In the genomic region with DNA sequence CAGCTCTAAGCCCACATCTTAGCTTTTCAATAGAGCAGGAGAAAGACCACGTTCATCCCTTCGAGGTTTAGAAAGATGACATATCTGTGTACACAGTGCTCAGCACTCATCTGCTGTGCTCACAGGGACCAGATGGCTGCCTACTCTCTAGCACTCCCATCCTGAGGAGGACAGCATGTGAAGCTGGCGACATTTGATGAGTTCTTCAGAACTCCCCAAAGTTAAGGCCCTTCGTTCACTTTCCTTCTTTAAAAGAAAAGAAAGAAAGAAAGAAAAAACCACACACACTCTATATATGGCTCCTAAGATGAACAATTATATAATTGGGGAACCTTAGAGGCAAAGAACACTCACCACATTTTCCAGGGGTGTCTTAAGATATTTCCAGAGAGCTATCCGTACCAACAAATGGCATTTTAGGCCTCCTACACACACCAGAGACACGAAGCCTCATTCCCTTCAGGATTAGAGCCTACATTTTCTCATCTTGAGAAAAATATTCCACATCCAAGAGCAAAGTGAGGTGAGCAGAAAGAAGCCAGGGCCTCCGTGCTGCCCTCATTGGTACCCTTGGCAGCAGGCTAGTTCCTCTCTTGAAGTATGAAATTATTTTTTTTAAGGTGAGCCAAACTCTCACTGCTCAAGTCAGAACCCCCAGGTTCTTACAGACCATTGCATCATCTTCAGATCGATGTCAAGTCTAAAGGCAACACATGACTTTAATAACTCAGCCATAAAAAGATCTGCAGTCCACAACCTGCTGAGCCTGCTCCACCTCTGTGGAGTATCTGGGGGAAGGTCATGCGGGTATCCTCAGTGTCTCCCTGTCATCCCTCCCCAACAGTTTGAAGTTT, we compare ENCODE assay signal across 17 mouse cellular contexts.
DNase-seq lines count a peak whose midpoint lies in the region; TF ChIP-seq lines count a peak whose summit lies in the region.
"Had no signal": no experiment of that assay in that cellular context is flagged by ENCODE, and none has a peak within 500 bp of the region (broad histone marks: within the 10 kb centered on the region; RNA-seq: fewer than 3 reads in every experiment).

No protein-coding gene starts in this region.

- no peak for TF ChIP-seq POLR2A in myocyte (IDR thresholded peaks at IDR 0.05; ENCODE audit: insufficient read length, low read depth)
- TF ChIP-seq POLR2A in heart, adult 2 months (IDR thresholded peaks at IDR 0.05; ENCODE audit: insufficient read depth, low read depth, low read length), result no peak

- H3K4me2 ChIP-seq in myocyte (ENCODE audit: low read depth), result no peak overlapping the region
- H3K4me2 ChIP-seq: forebrain, embryonic 12.5 days; heart, embryonic 12.5 days; liver, embryonic 13.5 days; neural tube, embryonic 13.5 days had no signal

- H3K4me1 ChIP-seq in heart, adult 2 months (ENCODE audit: control insufficient read depth, insufficient read depth, low read length), result no peaks in the 10 kb centered on the region
- H3K4me1 ChIP-seq: forebrain, embryonic 12.5 days; heart, embryonic 12.5 days; liver, embryonic 13.5 days; neural tube, embryonic 13.5 days had no signal

- no peaks in the 10 kb centered on the region for H3K36me3 ChIP-seq in myocyte (ENCODE audit: control insufficient read depth, insufficient read depth)
- H3K36me3 ChIP-seq in heart, adult 2 months (ENCODE audit: control insufficient read depth, insufficient read depth, low read length), result no peaks in the 10 kb centered on the region
- H3K36me3 ChIP-seq: forebrain, embryonic 12.5 days; heart, embryonic 12.5 days; liver, embryonic 13.5 days; neural tube, embryonic 13.5 days had no signal

- H3K27ac ChIP-seq in heart, adult 2 months, result no peak overlapping the region
- H3K27ac ChIP-seq: forebrain, embryonic 12.5 days; liver, embryonic 13.5 days; neural tube, embryonic 13.5 days had no signal

- H3K27me3 ChIP-seq in myocyte (ENCODE audit: control insufficient read depth, insufficient read depth, insufficient read length), result no peaks in the 10 kb centered on the region
- no peaks in the 10 kb centered on the region for H3K27me3 ChIP-seq in heart, adult 2 months (ENCODE audit: control insufficient read depth, insufficient read depth, low read length)
- H3K27me3 ChIP-seq: forebrain, embryonic 12.5 days; heart, embryonic 12.5 days; liver, embryonic 13.5 days; neural tube, embryonic 13.5 days had no signal

- DNase-seq in layer of hippocampus, adult 11-12 months (ENCODE audit: low spot score), result peak; percentile 62
- DNase-seq in layer of hippocampus, postnatal 10 days (ENCODE audit: low spot score in 2 of 2), result no peak
- peak; percentile 91 for DNase-seq in brain, adult 2 months (ENCODE audit: low read depth, low spot score)
- peak; percentile 20 to 67 for DNase-seq in layer of hippocampus, postnatal 14 days (ENCODE audit: low spot score in 2 of 2)
- no peak for DNase-seq in heart, adult 2 months
- no peak for DNase-seq in cerebellum, postnatal 14 days
- DNase-seq in kidney, postnatal 25 days, result no peak
- DNase-seq: adrenal gland, adult 8-10 months; cerebellum, adult 2 months; gastrocnemius, postnatal 25 days; heart, postnatal 4 days; liver, embryonic 13.5 days; thymus, adult 18-20 months had no signal

- H3K79me2 ChIP-seq in myocyte (ENCODE audit: control insufficient read depth, insufficient read depth), result no peaks in the 10 kb centered on the region
- H3K79me2 ChIP-seq in heart, adult 2 months (replicated peaks; ENCODE audit: control insufficient read depth, insufficient read depth, low read length), result no peaks in the 10 kb centered on the region

- WGBS in heart, adult 2 months, result 90% methylated on average over 9 of the region's 9 CpGs

- TF ChIP-seq CTCF in heart, adult 2 months (IDR thresholded peaks at IDR 0.05), result no peak

- no peak for TF ChIP-seq EP300 in heart, adult 2 months (IDR thresholded peaks at IDR 0.05; ENCODE audit: insufficient read depth, low read depth, low read length)

- H3ac ChIP-seq in myocyte (ENCODE audit: control insufficient read depth, insufficient read length), result no peak overlapping the region

- H3K4me3 ChIP-seq in myocyte, result no peak overlapping the region
- H3K4me3 ChIP-seq in heart, adult 2 months, result no peak overlapping the region
- H3K4me3 ChIP-seq: forebrain, embryonic 12.5 days; heart, embryonic 12.5 days; liver, embryonic 13.5 days; neural tube, embryonic 13.5 days had no signal

- intact Hi-C loops in heart, adult 2 months (cut with DNase I), result no loop called here

- no peak overlapping the region for H3K9ac ChIP-seq in heart, adult 2 months (ENCODE audit: low read depth, low read length)
- H3K9ac ChIP-seq: forebrain, embryonic 12.5 days; heart, embryonic 12.5 days; liver, embryonic 13.5 days; neural tube, embryonic 13.5 days had no signal

TF ChIP-seq in myocyte, 11 proteins besides CTCF, POLR2A, EP300 and RAD21:
- peak; percentile 89 for TF ChIP-seq CEBPB (IDR thresholded peaks at IDR 0.05; ENCODE audit: insufficient read depth, poor library complexity, severe bottlenecking)
- TF ChIP-seq POLR2AphosphoS2 (IDR thresholded peaks at IDR 0.05; ENCODE audit: insufficient read length, low read depth), result no peak
- no peak for TF ChIP-seq TCF12 (IDR thresholded peaks at IDR 0.05; ENCODE audit: insufficient read depth, poor library complexity, severe bottlenecking)
- no peak for TF ChIP-seq MYOG (IDR thresholded peaks at IDR 0.05; ENCODE audit: control insufficient read depth in 1 of 3, insufficient read depth in 1 of 3, insufficient read length in 2 of 3, low read depth in 2 of 3)
TF ChIP-seq in myocyte: peak in this region for 1.

Comparison
In these comparisons a context has a peak if more than half of its experiments do, and no peak if none do; other contexts are left out.
1. DNase-seq: peak in layer of hippocampus, adult 11-12 months (single experiment), brain, adult 2 months (single experiment) and layer of hippocampus, postnatal 14 days (2 of 2); none in layer of hippocampus, postnatal 10 days (0 of 2), heart, adult 2 months (0 of 2), cerebellum, postnatal 14 days (0 of 2) and kidney, postnatal 25 days (0 of 2).